Mouse (Mus musculus): Measurements from ENCODE around the gene Jak1.

DNA sequence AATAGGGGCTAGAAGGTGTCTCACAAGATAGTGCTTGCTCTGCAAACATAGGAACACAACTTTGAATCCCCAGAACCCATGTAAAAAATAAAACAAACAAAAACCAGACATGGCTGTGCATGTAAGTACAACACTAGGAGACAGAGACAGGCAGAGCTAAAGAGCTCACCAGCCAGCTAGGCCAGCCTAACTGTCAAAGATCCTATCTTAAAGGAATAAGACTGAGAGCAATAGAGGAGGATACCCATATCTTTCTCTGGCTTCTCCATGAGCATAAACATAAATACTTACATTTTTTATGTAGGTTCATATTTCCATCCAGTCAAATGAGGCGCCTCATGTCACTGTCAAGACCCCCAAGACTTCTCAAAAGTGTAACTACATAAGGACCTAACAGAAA, 29.1 kb downstream of the Jak1 start:
- TF ChIP-seq MYOD1 (IDR thresholded peaks at IDR 0.05; ENCODE audit: control insufficient read depth in 1 of 3, insufficient read length in 2 of 3, low read depth in 2 of 3) (no peak), POLR2A (IDR thresholded peaks at IDR 0.05; ENCODE audit: insufficient read length, low read depth) (no peak), E2F4 (IDR thresholded peaks at IDR 0.05; ENCODE audit: insufficient read depth) (no peak), MYOG (IDR thresholded peaks at IDR 0.05; ENCODE audit: control insufficient read depth in 1 of 3, insufficient read depth in 1 of 3, insufficient read length in 2 of 3, low read depth in 2 of 3) (no peak)
